Mouse (Mus musculus) forebrain, embryonic 13.5 days (tissue): ENCODE data around the gene Anapc2. TPM values are rescaled to one million over a fixed set of nuclear protein-coding genes. Genes with fewer than 3 reads are reported as not detected.

Experiments used
- ATAC-seq: fragments of 200-750 bp; cut with Nextera tagmentation; 2 replicates; pipeline ENCODE4 v1.8.0; 2017
- H3K27ac ChIP-seq: fragments of 300-500 bp; sonication (generic); 2 replicates; pipeline ENCODE4 v1.5.1; 2015; ENCODE audit warnings: inconsistent platforms, mild to moderate bottlenecking, moderate library complexity
- H3K27me3 ChIP-seq: fragments of 300-500 bp; sonication (generic); 2 replicates; pipeline ENCODE4 v1.6.1; 2015; ENCODE audit warnings: mild to moderate bottlenecking, inconsistent platforms
- H3K36me3 ChIP-seq: fragments of 300-500 bp; sonication (generic); 2 replicates; pipeline ENCODE4 v1.6.1; 2015; ENCODE audit warnings: mild to moderate bottlenecking, inconsistent platforms; ENCODE audit not compliant: poor library complexity, severe bottlenecking
- H3K4me1 ChIP-seq: fragments of 300-500 bp; sonication (generic); 2 replicates; pipeline ENCODE4 v1.6.1; 2015; ENCODE audit warnings: inconsistent platforms
- H3K4me2 ChIP-seq: fragments of 300-500 bp; sonication (generic); 2 replicates; pipeline ENCODE4 v1.6.1; 2015; ENCODE audit warnings: inconsistent platforms, mild to moderate bottlenecking, moderate library complexity
- H3K4me3 ChIP-seq: fragments of 300-500 bp; sonication (generic); 2 replicates; pipeline ENCODE4 v1.5.1; 2015; ENCODE audit warnings: mild to moderate bottlenecking, inconsistent platforms
- H3K9ac ChIP-seq: fragments of 300-500 bp; sonication (generic); 2 replicates; pipeline ENCODE4 v1.6.1; 2015; ENCODE audit warnings: mild to moderate bottlenecking, inconsistent platforms
- H3K9me3 ChIP-seq: fragments of 300-500 bp; sonication (generic); replicated peaks from 2 replicates; pipeline ENCODE4 v1.6.1; 2016; ENCODE audit warnings: inconsistent platforms
- WGBS: fragments of 180-500 bp; shearing (Covaris S2); methylation state at CpG from one replicate; pipeline ENCODE4 v1.1.7; 2015; 5-methylcytosine and 5-hydroxymethylcytosine counted together
- polyA plus RNA-seq: library from polyadenylated mRNA; unstranded; fragments of >200 nt; fragmentation: Nextera tagmentation; extraction: Ambion mirVana; gene quantifications from 2 replicates; pipeline ENCODE4 v1.2.1, GENCODE M21; 2015

Anapc2 gene
- 126 and 148 TPM in 2 replicates for polyA plus RNA-seq

DNA sequence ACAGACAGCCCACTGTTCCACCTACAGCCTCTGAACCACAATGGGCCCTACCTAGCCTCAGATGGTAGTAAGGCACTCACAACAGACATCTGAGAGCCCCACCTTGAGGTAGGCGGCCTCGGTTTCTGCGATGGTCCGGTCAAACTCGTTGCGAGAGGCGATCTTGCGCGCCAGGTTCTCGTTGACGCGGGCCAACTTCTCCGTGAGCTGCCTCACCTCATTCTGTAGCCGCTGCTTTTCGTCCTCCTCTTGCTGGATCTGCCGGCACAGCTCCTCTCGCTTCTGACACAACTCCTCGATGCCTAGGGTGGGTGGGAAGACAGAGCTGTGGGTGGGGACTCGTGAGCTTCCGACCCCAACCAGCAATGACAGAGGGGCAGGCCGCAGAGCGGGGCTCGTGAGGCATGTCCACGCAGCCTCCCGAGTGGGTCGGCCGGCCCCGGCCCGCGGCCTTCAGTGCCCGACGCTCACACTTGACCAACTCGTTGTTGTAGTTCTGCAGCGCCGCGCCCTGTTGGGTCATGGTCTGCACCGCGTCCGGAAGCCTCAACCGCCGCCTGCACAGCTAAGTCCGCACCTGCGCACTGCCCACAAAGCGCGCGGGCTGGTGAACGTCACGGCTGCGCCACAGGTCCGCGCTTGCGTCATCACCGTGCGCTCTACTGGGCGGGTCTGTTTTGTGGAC lies at the start of gene Anapc2, which contains the start of gene Ssna1:
Gene Anapc2, plus strand, starts transcription at position 652 of the 685 bp plus-strand sequence.
Gene Ssna1, minus strand, starts transcription at position 612 of the 685 bp plus-strand sequence.
- Histone ChIP-seq H3K4me2 (peak within 1 kb of the TSS; percentile 91), H3K27ac (peak within 1 kb of the TSS; percentile 68), H3K9ac (peak within 1 kb of the TSS; percentile 92), H3K27me3 (no peaks in the 10 kb centered on the region), H3K36me3 (peaks cover 64% of the 10 kb centered on the region), H3K9me3 (no peaks in the 10 kb centered on the region), H3K4me1 (peaks cover 48% of the 10 kb centered on the region), H3K4me3 (peak within 1 kb of the TSS; percentile 85)
- ATAC-seq: peak; percentile 95
- under 1% methylated on average over 55 of the region's 55 CpGs for WGBS

DNA sequence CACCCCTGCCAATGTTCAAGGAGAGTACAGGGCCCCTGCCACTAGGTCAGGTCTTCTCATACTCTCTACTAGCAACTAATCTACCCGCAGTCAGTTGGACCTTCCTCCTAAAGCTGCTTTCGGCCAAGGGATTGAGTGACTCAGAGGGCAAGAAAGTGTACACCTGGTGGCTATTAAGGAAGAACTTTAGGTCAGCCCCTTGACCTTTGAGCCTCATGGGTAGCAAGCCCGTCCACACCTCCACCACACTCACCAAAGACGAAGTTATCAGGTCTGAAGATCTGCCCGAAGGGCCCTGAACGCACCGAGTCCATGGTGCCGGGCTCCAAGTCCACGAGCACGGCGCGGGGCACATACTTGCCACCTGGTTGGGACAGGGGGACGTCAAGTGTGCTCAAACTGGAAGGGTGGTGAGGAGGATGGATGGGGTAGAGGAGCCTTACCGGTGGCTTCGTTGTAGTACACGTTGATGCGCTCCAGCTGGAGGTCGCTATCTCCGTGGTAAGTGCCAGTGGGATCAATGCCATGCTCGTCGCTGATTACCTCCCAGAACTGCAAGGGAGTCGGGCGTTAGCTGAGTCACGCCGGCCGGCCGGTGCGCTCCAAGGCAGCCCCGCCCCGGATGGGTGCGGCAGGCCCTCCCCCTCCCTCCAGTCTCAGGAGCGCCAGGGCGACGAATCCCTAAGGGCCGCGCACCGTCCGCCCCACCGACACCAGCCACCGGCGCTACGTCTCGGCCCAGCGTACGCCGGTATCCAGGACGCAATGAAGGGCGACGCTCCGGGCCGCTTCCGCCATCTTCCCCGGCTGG lies 48.4 kb upstream of the Anapc2 start:
- H3K4me2 ChIP-seq: peak overlapping the region; percentile 96
- H3K9ac ChIP-seq: peak overlapping the region; percentile 93
- no peaks in the 10 kb centered on the region for H3K27me3 ChIP-seq
- H3K27ac ChIP-seq: peak overlapping the region; percentile 94
- 2% methylated on average over 51 of the region's 53 CpGs for WGBS
- H3K36me3 ChIP-seq: peaks cover 13% of the 10 kb centered on the region
- ATAC-seq: peak; percentile 31
- no peaks in the 10 kb centered on the region for H3K9me3 ChIP-seq
- H3K4me3 ChIP-seq: peak overlapping the region; percentile 86
- peaks cover 30% of the 10 kb centered on the region for H3K4me1 ChIP-seq

DNA sequence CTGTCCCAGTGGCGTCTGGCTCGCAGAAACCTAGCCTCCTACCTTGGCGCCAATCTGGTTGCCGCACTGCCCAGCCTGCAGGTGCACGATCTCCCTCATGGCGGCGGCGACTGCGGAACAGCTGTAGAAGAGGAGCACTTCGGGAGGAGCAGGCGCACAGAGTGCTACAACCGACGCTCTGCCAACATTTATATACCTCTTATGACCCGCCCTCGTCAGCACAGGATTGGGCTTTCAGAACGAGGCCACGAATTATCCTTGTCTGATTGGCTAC lies 47.8 kb upstream of the Anapc2 start, which contains the start of gene Tubb4b:
Gene Tubb4b, minus strand, starts transcription at position 211 of the 274 bp plus-strand sequence.
- Histone ChIP-seq H3K4me3 (peak within 1 kb of the TSS; percentile 86), H3K9me3 (no peaks in the 10 kb centered on the region), H3K27me3 (0 out of 2 replicates have a peak, but pooled peaks cover 3% of the 10 kb centered on the region), H3K36me3 (peaks cover 13% of the 10 kb centered on the region), H3K4me1 (peaks cover 32% of the 10 kb centered on the region), H3K9ac (peak within 1 kb of the TSS; percentile 93), H3K27ac (peak within 1 kb of the TSS; percentile 98), H3K4me2 (peak within 1 kb of the TSS; percentile 96)
- ATAC-seq: no peak
- WGBS: 0% methylated on average over 17 of the region's 17 CpGs

DNA sequence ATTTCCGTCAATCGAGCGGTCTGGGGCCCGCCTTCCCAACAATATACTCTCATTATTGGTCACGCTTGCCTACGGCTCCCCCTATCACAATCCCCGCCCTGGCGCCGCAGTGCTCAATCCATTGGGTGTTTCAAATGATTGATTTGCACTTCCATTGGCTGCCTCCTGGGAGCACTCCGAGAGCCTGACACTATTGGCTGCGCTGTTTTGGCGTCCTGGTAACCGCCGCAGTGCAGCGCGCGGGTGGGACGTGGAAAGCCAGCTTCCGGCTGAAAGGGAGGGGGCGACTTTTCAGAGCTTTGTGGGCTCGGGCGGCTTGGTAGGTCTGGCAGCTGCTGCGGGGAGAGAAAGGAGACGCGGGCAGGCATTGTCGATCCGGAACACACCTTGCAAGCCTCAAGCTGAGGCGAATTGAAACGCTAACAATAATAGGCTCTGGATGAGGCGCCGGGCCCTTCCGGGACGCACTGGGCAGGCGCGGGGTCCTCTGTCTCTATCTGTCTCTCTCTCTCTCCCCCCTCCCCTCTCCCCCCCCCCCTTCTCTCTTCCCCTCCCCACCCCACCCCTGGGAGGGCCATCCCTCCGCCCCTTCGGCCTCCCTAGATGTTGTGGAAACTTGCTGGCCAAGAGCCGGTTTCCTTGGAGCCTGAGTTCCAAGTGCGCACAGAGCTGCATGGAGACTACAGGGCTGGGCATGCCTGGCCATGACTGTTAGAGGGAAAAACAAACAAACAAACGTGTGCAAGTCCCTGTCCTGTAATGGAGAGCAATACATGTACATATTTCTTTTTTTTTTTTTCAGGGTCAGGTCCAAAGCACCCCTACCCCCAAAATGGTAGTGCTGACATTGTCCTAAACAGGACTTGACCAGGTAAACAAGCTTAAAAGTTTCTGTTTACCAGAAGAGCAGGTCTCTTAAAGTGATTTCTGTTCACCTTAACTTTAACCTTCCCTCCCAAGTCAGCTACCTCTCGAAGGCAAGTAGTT lies 47.2 kb upstream of the Anapc2 start:
- peaks cover 13% of the 10 kb centered on the region for H3K36me3 ChIP-seq
- WGBS: 2% methylated on average over 39 of the region's 41 CpGs

DNA sequence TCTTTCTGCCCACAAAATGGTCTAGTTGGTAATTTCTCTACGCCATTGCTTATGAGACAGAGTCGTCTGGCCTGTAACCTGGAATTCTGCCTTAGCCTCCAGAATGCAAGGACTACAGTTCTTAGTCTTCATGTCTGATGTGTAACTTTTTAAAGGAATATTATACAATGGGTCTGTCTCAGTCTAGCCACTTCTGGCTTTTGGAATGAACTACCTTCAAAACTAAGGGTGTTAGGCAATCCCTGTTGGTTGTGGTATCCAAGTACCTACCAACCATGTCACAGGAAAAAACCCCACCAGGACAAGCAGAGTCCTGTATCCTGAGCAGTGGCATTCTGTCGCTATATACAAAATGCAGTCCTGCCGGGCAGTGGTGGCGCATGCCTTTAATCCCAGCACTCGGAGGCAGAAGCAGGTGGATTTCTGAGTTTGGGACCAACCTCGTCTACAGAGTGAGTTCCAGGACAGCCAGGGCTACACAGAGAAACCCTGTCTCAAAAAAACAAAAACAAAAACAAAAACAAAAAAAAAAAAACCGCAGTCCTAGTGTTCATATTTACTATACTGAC lies 46.4 kb upstream of the Anapc2 start:
- Histone ChIP-seq H3K9ac (peak overlapping the region; percentile 70; the same call in 1 of the 2 replicates), H3K4me2 (peak overlapping the region; percentile 47), H3K4me1 (peaks cover 32% of the 10 kb centered on the region), H3K9me3 (no peaks in the 10 kb centered on the region), H3K27me3 (0 out of 2 replicates have a peak, but pooled peaks cover 10% of the 10 kb centered on the region), H3K4me3 (peak overlapping the region; percentile 52; the same call in 1 of the 2 replicates), H3K27ac (peak overlapping the region; percentile 98), H3K36me3 (peaks cover 13% of the 10 kb centered on the region)
- no peak for ATAC-seq
- WGBS: 76% methylated on average over 8 of the region's 8 CpGs

More for the DNA sequence above, 47.2 kb upstream of the Anapc2 start:
- no peaks in the 10 kb centered on the region for H3K9me3 ChIP-seq
- H3K9ac ChIP-seq: peak overlapping the region; percentile 70
- peaks cover 32% of the 10 kb centered on the region for H3K4me1 ChIP-seq
- peak overlapping the region; percentile 98 for H3K27ac ChIP-seq
- peak; percentile 98 for ATAC-seq
- 0 out of 2 replicates have a peak, but pooled peaks cover 7% of the 10 kb centered on the region for H3K27me3 ChIP-seq
- H3K4me3 ChIP-seq: peak overlapping the region; percentile 52
- peak overlapping the region; percentile 47 for H3K4me2 ChIP-seq

DNA sequence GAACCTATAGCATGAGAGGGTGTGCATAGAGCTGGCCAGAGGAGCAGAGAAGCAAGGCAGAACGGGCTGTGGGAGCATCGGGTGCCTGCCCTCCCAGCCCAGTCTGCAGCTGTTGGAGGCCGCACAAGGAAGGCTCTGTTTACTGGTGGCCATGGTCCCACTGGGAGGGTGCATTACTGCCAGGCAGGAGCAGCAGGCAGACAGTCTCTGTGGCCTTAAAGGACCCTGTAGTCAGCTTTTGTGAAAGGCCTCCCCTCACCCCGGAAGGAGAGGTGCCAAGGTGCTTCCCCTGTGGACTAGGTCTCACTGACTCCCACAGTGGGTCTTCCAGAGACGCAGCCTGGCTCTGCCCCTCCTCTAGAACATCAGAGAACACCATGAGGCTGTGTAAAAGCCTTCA lies 45.4 kb upstream of the Anapc2 start:
- peaks cover 31% of the 10 kb centered on the region for H3K4me1 ChIP-seq
- H3K4me3 ChIP-seq: no peak overlapping the region
- H3K4me2 ChIP-seq: no peak overlapping the region
- ATAC-seq: no peak
- H3K36me3 ChIP-seq: peaks cover 5% of the 10 kb centered on the region
- no peak overlapping the region for H3K9ac ChIP-seq
- H3K27ac ChIP-seq: no peak overlapping the region
- WGBS: 87% methylated on average over 5 of the region's 5 CpGs
- H3K27me3 ChIP-seq: peaks cover 18% of the 10 kb centered on the region; the same call in 1 of the 2 replicates
- no peaks in the 10 kb centered on the region for H3K9me3 ChIP-seq

DNA sequence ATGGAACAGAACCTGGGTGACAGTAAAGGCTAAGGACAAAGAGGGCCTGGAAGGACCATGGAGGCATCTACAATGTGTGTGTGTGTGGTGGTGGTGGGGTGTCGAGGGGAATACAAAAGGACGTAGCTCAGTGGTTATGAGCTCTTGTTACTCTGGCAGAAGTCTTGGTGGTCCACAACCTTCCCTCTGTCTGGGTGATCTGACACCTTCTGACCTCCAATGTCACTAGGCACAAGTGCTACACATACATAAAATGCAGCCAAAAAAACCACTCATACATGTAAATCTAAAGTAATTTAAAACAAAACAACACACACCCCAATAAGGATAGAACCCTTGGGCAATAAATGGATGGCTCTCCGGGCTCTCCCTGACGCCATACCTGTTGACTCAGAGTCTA lies 44.9 kb upstream of the Anapc2 start:
- ATAC-seq: no peak
- H3K27ac ChIP-seq: no peak overlapping the region
- no peaks in the 10 kb centered on the region for H3K9me3 ChIP-seq
- WGBS: 89% methylated on average over 4 of the region's 4 CpGs
- H3K9ac ChIP-seq: no peak overlapping the region
- peaks cover 18% of the 10 kb centered on the region; the same call in 1 of the 2 replicates for H3K27me3 ChIP-seq
- peaks cover 29% of the 10 kb centered on the region for H3K4me1 ChIP-seq
- H3K36me3 ChIP-seq: 0 out of 2 replicates have a peak, but pooled peaks cover 3% of the 10 kb centered on the region
- no peak overlapping the region for H3K4me2 ChIP-seq
- H3K4me3 ChIP-seq: no peak overlapping the region

DNA sequence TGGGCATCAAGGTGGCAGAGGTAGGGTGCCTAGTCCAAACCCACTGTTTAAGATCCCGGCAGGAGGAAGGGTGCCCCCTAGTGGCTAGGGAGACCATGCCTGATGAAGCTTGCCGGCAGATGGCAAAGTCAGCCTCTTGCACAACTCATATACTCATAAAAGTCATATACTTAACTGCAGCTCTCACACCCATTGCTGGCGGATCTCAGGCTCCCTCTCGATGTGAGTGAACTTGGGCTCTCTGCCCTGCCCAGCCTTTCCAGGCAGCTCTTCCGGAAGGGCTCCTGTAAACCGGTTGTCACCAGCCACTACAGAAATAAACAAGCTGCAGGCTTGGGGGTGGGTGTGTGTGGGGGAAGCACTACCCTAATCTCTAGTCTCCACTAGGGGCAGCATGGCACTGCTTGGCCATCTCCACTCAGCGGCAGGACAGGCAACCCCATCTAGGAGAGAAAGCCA lies 43.8 kb upstream of the Anapc2 start:
- Histone ChIP-seq H3K36me3 (no peaks in the 10 kb centered on the region), H3K4me1 (peaks cover 22% of the 10 kb centered on the region), H3K4me2 (peak overlapping the region; percentile 46), H3K9me3 (no peaks in the 10 kb centered on the region), H3K27me3 (peaks cover 18% of the 10 kb centered on the region; the same call in 1 of the 2 replicates), H3K27ac (peak overlapping the region; percentile 52), H3K4me3 (0 out of 2 replicates have a peak overlapping the region, but pooled peaks have one; percentile 15), H3K9ac (peak overlapping the region; percentile 52; the same call in 1 of the 2 replicates)
- WGBS: 1% methylated on average over 7 of the region's 7 CpGs
- no peak; the same call in 1 of the 2 replicates for ATAC-seq

DNA sequence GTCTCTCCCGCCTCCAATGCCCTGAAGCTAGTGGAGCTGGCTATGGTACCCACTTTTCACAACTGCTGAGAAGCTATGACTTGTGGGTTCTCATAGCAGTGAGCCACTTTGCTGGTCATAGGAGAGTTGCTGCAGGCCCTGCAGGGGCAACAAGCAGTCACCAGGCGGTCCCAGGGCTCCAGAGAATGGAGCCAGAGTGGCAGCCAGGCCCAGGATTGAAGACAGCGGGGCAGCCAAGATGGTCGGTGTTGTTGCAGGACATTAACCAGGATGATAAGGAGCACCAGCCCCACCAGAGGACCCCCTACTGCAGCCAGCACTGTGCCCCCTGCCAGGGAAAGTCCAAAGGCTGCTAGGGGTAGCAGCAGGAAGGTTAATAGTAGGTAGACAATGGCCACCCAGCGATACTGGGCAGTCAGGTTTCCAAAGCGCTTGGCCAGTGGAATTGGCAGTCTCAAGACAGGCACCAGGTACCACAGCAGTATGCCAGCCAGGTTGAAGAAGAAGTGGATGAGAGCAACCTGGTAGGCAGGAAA lies 43.2 kb upstream of the Anapc2 start:
- 69% methylated on average over 6 of the region's 6 CpGs for WGBS
- peaks cover 17% of the 10 kb centered on the region for H3K4me1 ChIP-seq
- no peak overlapping the region for H3K27ac ChIP-seq
- H3K9me3 ChIP-seq: no peaks in the 10 kb centered on the region
- H3K27me3 ChIP-seq: peaks cover 18% of the 10 kb centered on the region; the same call in 1 of the 2 replicates
- H3K36me3 ChIP-seq: no peaks in the 10 kb centered on the region
- no peak overlapping the region for H3K4me3 ChIP-seq
- peak overlapping the region; percentile 46; the same call in 1 of the 2 replicates for H3K4me2 ChIP-seq
- no peak for ATAC-seq
- H3K9ac ChIP-seq: peak overlapping the region; percentile 52; the same call in 1 of the 2 replicates

DNA sequence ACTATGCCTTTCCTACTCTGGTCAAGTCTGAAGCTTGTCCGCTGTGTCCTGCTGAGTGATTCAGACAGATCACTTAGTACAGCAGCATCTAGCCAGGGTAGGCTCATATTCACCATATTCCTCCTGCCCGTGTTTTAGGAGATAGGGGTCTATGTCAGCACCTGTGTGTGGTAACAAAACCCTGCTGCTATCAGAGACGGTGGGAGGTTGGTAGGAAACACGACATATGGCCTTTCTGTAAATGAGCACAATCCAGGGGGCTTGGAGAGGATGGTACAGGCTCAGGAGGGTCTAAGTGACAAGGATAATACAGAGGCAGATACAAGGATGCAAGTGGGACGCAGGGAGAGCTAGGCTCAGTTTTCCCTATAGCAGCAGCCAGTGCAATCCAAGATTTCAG lies 42.7 kb upstream of the Anapc2 start:
- ATAC-seq: no peak
- Histone ChIP-seq H3K4me2 (no peak overlapping the region), H3K4me1 (peaks cover 17% of the 10 kb centered on the region), H3K9ac (no peak overlapping the region), H3K36me3 (no peaks in the 10 kb centered on the region), H3K4me3 (no peak overlapping the region), H3K27ac (no peak overlapping the region), H3K9me3 (no peaks in the 10 kb centered on the region), H3K27me3 (peaks cover 20% of the 10 kb centered on the region)
- 81% methylated on average over 5 of the region's 5 CpGs for WGBS
